Mouse (Mus musculus) megakaryocyte progenitor cell, adult 5-6 weeks (primary cell): Measurements from ENCODE around the gene Wasf2. TPM values are rescaled to one million over a fixed set of nuclear protein-coding genes. Genes with fewer than 3 reads are reported as not detected.

Source experiments
- ATAC-seq: replicated peaks from 2 replicates; pipeline ENCODE4 v1.8.0; 2016; ENCODE audit warnings: mild to moderate bottlenecking, moderate TSS enrichment, inconsistent platforms; ENCODE audit not compliant: poor library complexity
- total RNA-seq, 2 experiments: library from RNA; stranded (forward) in 1 of 2; stranded (reverse) in 1 of 2; fragments of 157-497, 149-512 nt in 1 of 2; fragments of 200-1000 nt in 1 of 2; gene quantifications; 2 replicates each; pipeline versions ENCODE4 v1.2.3 to v1.2.4; 2015 to 2017

The Wasf2 gene
- 124 and 135 TPM in 2 replicates for total RNA-seq (2015)
- total RNA-seq (2017) = 24.7 and 35.1 TPM in 2 replicates

- peak; percentile 85 for ATAC-seq
These were observed at the start of gene Wasf2 for GRCm38 (mm10) chr4:133129931-133130889. Gene Wasf2, plus strand, starts transcription at chr4:133130505.

- ATAC-seq = no peak
These were observed 49.4 kb upstream of the Wasf2 start for GRCm38 (mm10) chr4:133080862-133081261.

GRCm38 (mm10) chr4:133082216-133082773 is 48.0 kb upstream of the Wasf2 start:
- no peak for ATAC-seq

GRCm38 (mm10) chr4:133083991-133084861 is 46.1 kb upstream of the Wasf2 start:
- no peak for ATAC-seq

- no peak for ATAC-seq
These were observed 45.1 kb upstream of the Wasf2 start for GRCm38 (mm10) chr4:133085011-133085782.

GRCm38 (mm10) chr4:133085783-133086342 is 44.4 kb upstream of the Wasf2 start:
- no peak for ATAC-seq

GRCm38 (mm10) chr4:133087177-133087714 is 43.1 kb upstream of the Wasf2 start:
- ATAC-seq = no peak

- ATAC-seq = no peak
These were observed 42.5 kb upstream of the Wasf2 start for GRCm38 (mm10) chr4:133087835-133088234.

GRCm38 (mm10) chr4:133089319-133089718 is 41.0 kb upstream of the Wasf2 start:
- no peak for ATAC-seq

GRCm38 (mm10) chr4:133089802-133090201 is 40.5 kb upstream of the Wasf2 start:
- no peak for ATAC-seq

GRCm38 (mm10) chr4:133090276-133090719 is 40.0 kb upstream of the Wasf2 start:
- no peak for ATAC-seq

GRCm38 (mm10) chr4:133090720-133091458 is 39.4 kb upstream of the Wasf2 start:
- no peak; the same call in 1 of the 2 replicates for ATAC-seq

GRCm38 (mm10) chr4:133091459-133091785 is 38.9 kb upstream of the Wasf2 start:
- ATAC-seq = peak; percentile 36; the same call in 1 of the 2 replicates

GRCm38 (mm10) chr4:133092453-133092901 is 37.8 kb upstream of the Wasf2 start:
- ATAC-seq = peak; percentile 34

GRCm38 (mm10) chr4:133093056-133093455 is 37.2 kb upstream of the Wasf2 start:
- ATAC-seq = no peak

GRCm38 (mm10) chr4:133093481-133094033 is 36.7 kb upstream of the Wasf2 start:
- ATAC-seq = no peak

GRCm38 (mm10) chr4:133094255-133094654 is 36.0 kb upstream of the Wasf2 start:
- no peak for ATAC-seq

GRCm38 (mm10) chr4:133094936-133095733 is 35.2 kb upstream of the Wasf2 start:
- peak; percentile 77 for ATAC-seq
